Mouse (Mus musculus) ES-Bruce4 (cell line): ENCODE results near the gene Cttnbp2nl.

ENCODE experiments used
- CTCF ChIP-seq: IDR thresholded peaks from one replicate; pipeline ENCODE4 v1.8.1; 2011; ENCODE audit warnings: low read depth, low read length
- EP300 ChIP-seq: IDR thresholded peaks from 2 replicates; pipeline ENCODE4 v1.6.1; 2011; ENCODE audit warnings: low read depth, low read length; ENCODE audit not compliant: insufficient read depth
- POLR2A ChIP-seq: IDR thresholded peaks from one replicate; pipeline ENCODE4 v1.8.1; 2011; ENCODE audit warnings: low read length; ENCODE audit not compliant: insufficient read depth

DNA sequence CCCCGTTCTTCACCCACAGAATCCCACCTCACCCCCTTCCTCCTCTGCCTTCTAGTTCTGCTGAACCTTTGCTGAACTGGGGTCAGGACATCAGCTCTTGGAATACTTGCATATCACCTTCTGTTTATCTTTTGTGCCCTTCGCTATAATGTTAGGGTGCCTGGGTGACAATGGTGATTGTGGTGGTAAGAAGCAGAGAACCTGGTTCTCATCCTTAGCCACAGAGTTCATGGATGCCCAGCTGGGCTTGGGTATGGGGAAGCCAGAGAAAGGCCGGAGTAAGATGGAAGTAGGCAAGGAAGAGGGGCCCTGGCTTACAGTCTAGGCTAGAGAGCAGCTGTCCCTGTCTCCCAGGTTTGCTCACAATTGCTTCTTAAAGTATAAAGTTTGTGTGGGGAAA is 98.8 kb downstream of the Cttnbp2nl start:
- TF ChIP-seq CTCF (no peak), EP300 (no peak), POLR2A (no peak)
